Mouse (Mus musculus) ES-Bruce4 (cell line): ENCODE measurements around the gene Olfr1052. TPM values are rescaled to one million over a fixed set of nuclear protein-coding genes. Genes with fewer than 3 reads are reported as not detected.
"Not testable (repeated sequence)": the region's sequence is repeated elsewhere in the genome, so short reads cannot be mapped to it uniquely, and the experiment has no call there.

Experiments
- H3K27ac ChIP-seq: 2 replicates; pipeline ENCODE4 v1.5.1; 2012; ENCODE audit warnings: low read length, inconsistent platforms; ENCODE audit not compliant: insufficient read depth
- H3K27me3 ChIP-seq: 2 replicates; pipeline ENCODE4 v1.6.1; 2012; ENCODE audit warnings: mild to moderate bottlenecking, low read length, inconsistent platforms; ENCODE audit not compliant: control insufficient read depth, poor library complexity, insufficient read depth, severe bottlenecking
- H3K36me3 ChIP-seq: 2 replicates; pipeline ENCODE4 v1.6.1; 2012; ENCODE audit warnings: inconsistent platforms, mild to moderate bottlenecking, low read length, moderate library complexity; ENCODE audit not compliant: control insufficient read depth, poor library complexity, insufficient read depth, severe bottlenecking
- H3K4me1 ChIP-seq: one replicate; pipeline ENCODE4 v1.8.1; 2011; ENCODE audit warnings: low read length; ENCODE audit not compliant: control insufficient read depth, insufficient read depth
- H3K4me3 ChIP-seq: 2 replicates; pipeline ENCODE4 v1.5.1; 2011; ENCODE audit warnings: low read depth, mild to moderate bottlenecking, low read length
- H3K9ac ChIP-seq: 2 replicates; pipeline ENCODE4 v1.6.1; 2012; ENCODE audit warnings: low read depth, mild to moderate bottlenecking, inconsistent platforms; ENCODE audit not compliant: poor library complexity, severe bottlenecking
- H3K9me3 ChIP-seq: replicated peaks from 2 replicates; pipeline ENCODE4 v1.6.1; 2012; ENCODE audit warnings: mild to moderate bottlenecking, low read length, inconsistent platforms; ENCODE audit not compliant: control insufficient read depth, poor library complexity, insufficient read depth, severe bottlenecking
- CTCF ChIP-seq: IDR thresholded peaks from one replicate; pipeline ENCODE4 v1.8.1; 2011; ENCODE audit warnings: low read depth, low read length
- EP300 ChIP-seq: IDR thresholded peaks from 2 replicates; pipeline ENCODE4 v1.6.1; 2011; ENCODE audit warnings: low read depth, low read length; ENCODE audit not compliant: insufficient read depth
- POLR2A ChIP-seq: IDR thresholded peaks from one replicate; pipeline ENCODE4 v1.8.1; 2011; ENCODE audit warnings: low read length; ENCODE audit not compliant: insufficient read depth
- polyA plus RNA-seq: library from polyadenylated mRNA; stranded (reverse); fragments of >200 nt; gene quantifications from 2 replicates; pipeline ENCODE4 v1.2.4, GENCODE M21; 2011; ENCODE audit warnings: low read depth; ENCODE audit not compliant: missing spikeins, insufficient read depth, insufficient read length

Olfr1052 gene
- not detected in 2 replicates for polyA plus RNA-seq

DNA sequence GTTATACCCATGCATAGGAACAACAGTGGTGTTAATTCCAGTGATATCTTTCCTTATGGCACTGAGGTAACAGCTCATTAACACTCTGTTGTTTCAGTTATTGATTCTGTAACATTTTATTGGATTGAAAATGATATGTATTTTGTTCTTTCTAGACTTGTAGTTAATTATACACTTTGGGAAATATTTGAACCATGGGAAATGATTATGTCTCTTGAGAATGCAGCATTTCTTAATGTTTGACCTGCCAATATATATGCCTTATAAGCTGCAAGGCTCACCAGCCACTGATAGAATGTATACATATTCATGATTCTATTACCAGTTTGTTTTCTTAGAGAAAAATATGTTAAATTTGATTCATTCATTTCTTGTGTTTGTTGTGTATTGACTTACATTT, at the start of gene Olfr1052:
Gene Olfr1052, plus strand, starts transcription at position 301 of the 400 bp plus-strand sequence.
- TF ChIP-seq CTCF (no peak), POLR2A (no peak), EP300 (no peak)
- no peaks in the 10 kb centered on the region for H3K27me3 ChIP-seq
- no peaks in the 10 kb centered on the region for H3K9me3 ChIP-seq
- no peaks in the 10 kb centered on the region for H3K4me1 ChIP-seq
- no peak within 1 kb of the TSS for H3K4me3 ChIP-seq
- H3K27ac ChIP-seq: no peak within 1 kb of the TSS
- no peak within 1 kb of the TSS for H3K9ac ChIP-seq
- H3K36me3 ChIP-seq: no peaks in the 10 kb centered on the region

DNA sequence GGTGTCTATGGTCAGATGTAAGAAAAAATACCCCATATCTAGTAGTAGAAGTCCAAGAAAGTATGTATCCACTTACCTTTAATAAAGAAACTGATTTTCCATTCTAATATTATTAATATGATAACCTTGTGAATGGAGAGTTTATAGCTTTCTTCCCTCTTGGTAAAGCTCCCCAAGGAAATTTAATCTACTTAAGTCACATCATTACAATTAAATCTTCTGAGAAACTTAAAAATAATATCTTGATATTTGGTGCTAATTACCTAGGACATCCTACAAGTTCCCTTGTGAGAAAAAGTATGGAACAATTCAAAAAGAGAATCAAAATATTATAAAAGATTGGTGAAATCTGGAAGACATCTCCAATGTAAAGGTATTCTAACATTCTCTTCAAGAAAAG, 34.0 kb upstream of the Olfr1052 start, which contains the start of gene Olfr1049:
Gene Olfr1049, minus strand, starts transcription at position 101 of the 400 bp plus-strand sequence.
- not testable (repeated sequence) for H3K9me3 ChIP-seq, H3K27ac ChIP-seq, H3K4me3 ChIP-seq, H3K9ac ChIP-seq, H3K27me3 ChIP-seq, H3K36me3 ChIP-seq, H3K4me1 ChIP-seq

DNA sequence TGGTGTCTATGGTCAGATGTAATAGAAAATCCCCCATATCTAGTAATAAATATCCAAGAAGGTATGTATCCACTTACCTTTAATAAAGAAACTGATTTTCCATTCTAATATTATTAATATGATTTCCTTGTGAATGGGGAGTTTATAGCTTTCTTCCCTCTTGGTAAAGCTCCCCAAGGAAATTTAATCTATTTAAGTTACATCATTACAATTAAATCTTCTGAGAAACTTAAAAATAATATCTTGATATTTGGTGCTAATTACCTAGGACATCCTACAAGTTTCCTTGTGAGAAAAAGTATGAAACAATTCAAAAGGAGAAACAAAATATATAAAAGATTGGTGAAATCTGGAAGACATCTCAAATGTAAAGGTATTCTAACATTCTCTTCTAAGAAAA, 13.3 kb upstream of the Olfr1052 start, which contains the start of gene Olfr1051:
Gene Olfr1051, minus strand, starts transcription at position 101 of the 400 bp plus-strand sequence.
- H3K4me1 ChIP-seq, H3K27me3 ChIP-seq, H3K9ac ChIP-seq, H3K36me3 ChIP-seq, H3K27ac ChIP-seq, H3K4me3 ChIP-seq, H3K9me3 ChIP-seq: not testable (repeated sequence)

- Histone ChIP-seq H3K27ac (no peak within 1 kb of the TSS), H3K27me3 (no peaks in the 10 kb centered on the region; the same call in 1 of the 2 replicates), H3K36me3 (no peaks in the 10 kb centered on the region), H3K4me3 (no peak within 1 kb of the TSS), H3K4me1 (no peaks in the 10 kb centered on the region), H3K9me3 (no peaks in the 10 kb centered on the region), H3K9ac (no peak within 1 kb of the TSS)
- TF ChIP-seq EP300: no peak
- TF ChIP-seq CTCF: no peak
- TF ChIP-seq POLR2A: no peak
Measured at GRCm38 (mm10) chr2:86315184-86315583, 22.9 kb downstream of the Olfr1052 start, which contains the start of gene Olfr1053. Gene Olfr1053, minus strand, starts transcription at chr2:86315284.

GRCm38 (mm10) chr2:86335333-86335732, 43.1 kb downstream of the Olfr1052 start, which contains the start of gene Olfr1054:
Gene Olfr1054, minus strand, starts transcription at chr2:86335433.
- Histone ChIP-seq H3K27me3 (no peaks in the 10 kb centered on the region), H3K9ac (no peak within 1 kb of the TSS), H3K4me1 (no peaks in the 10 kb centered on the region), H3K4me3 (no peak within 1 kb of the TSS), H3K9me3 (no peaks in the 10 kb centered on the region), H3K36me3 (no peaks in the 10 kb centered on the region), H3K27ac (no peak within 1 kb of the TSS)
- TF ChIP-seq CTCF: no peak

Other genes starting within 250 kb of the Olfr1052 start
- gene Olfr1034, start 246.6 kb upstream of the Olfr1052 start, polyA plus RNA-seq: not detected in 2 replicates
- not detected in 2 replicates for gene Olfr1036, start 218.5 kb upstream of the Olfr1052 start, polyA plus RNA-seq
- not detected in 2 replicates for gene Olfr1037, start 205.1 kb upstream of the Olfr1052 start, polyA plus RNA-seq
- gene Olfr1039, start 156.5 kb upstream of the Olfr1052 start, polyA plus RNA-seq: not detected in 2 replicates
- gene Olfr1040, start 145.7 kb upstream of the Olfr1052 start, polyA plus RNA-seq: not detected in 2 replicates
- not detected in 2 replicates for gene Olfr1042, start 130.6 kb upstream of the Olfr1052 start, polyA plus RNA-seq
- gene Olfr1043, start 124.9 kb upstream of the Olfr1052 start, polyA plus RNA-seq: not detected in 2 replicates
- gene Olfr1044, start 114.6 kb upstream of the Olfr1052 start, polyA plus RNA-seq: not detected in 2 replicates
- not detected in 2 replicates for gene Olfr52, start 106.8 kb upstream of the Olfr1052 start, polyA plus RNA-seq
- not detected in 2 replicates for gene Olfr1045, start 89.4 kb upstream of the Olfr1052 start, polyA plus RNA-seq
- not detected in 2 replicates for gene Olfr1046, start 73.1 kb upstream of the Olfr1052 start, polyA plus RNA-seq
- not detected in 2 replicates for gene Olfr1047, start 61.1 kb upstream of the Olfr1052 start, polyA plus RNA-seq
- gene Olfr1048, start 52.2 kb upstream of the Olfr1052 start, polyA plus RNA-seq: not detected in 2 replicates
- not detected in 2 replicates for gene Olfr1049, start 34.1 kb upstream of the Olfr1052 start, polyA plus RNA-seq
- gene Olfr1051, start 13.4 kb upstream of the Olfr1052 start, polyA plus RNA-seq: not detected in 2 replicates
- not detected in 2 replicates for gene Olfr1053, start 22.8 kb downstream of the Olfr1052 start, polyA plus RNA-seq
- not detected in 2 replicates for gene Olfr1054, start 43.0 kb downstream of the Olfr1052 start, polyA plus RNA-seq
- not detected in 2 replicates for gene Olfr1055, start 57.8 kb downstream of the Olfr1052 start, polyA plus RNA-seq
- not detected in 2 replicates for gene Olfr1056, start 70.0 kb downstream of the Olfr1052 start, polyA plus RNA-seq
- not detected in 2 replicates for gene Olfr1057, start 85.9 kb downstream of the Olfr1052 start, polyA plus RNA-seq
- gene Olfr1058, start 96.1 kb downstream of the Olfr1052 start, polyA plus RNA-seq: not detected in 2 replicates
- gene Olfr1061, start 121.6 kb downstream of the Olfr1052 start, polyA plus RNA-seq: not detected in 2 replicates
- not detected in 2 replicates for gene Olfr1062, start 134.3 kb downstream of the Olfr1052 start, polyA plus RNA-seq
- gene Olfr1065, start 158.1 kb downstream of the Olfr1052 start, polyA plus RNA-seq: not detected in 2 replicates
- gene Olfr1066, start 163.8 kb downstream of the Olfr1052 start, polyA plus RNA-seq: not detected in 2 replicates
- not detected in 2 replicates for gene Olfr228, start 194.9 kb downstream of the Olfr1052 start, polyA plus RNA-seq
- not detected in 2 replicates for gene Olfr1076, start 216.0 kb downstream of the Olfr1052 start, polyA plus RNA-seq